Mouse (Mus musculus) forebrain, embryonic 15.5 days (tissue): ENCODE data around the gene Evx2. TPM values are rescaled to one million over a fixed set of nuclear protein-coding genes. Genes with fewer than 3 reads are reported as not detected.

Source experiments
- ATAC-seq: fragments of 200-750 bp; cut with Nextera tagmentation; replicated peaks from 2 replicates; pipeline ENCODE4 v1.8.0; 2017; ENCODE audit warnings: mild to moderate bottlenecking, moderate TSS enrichment, moderate library complexity
- H3K27ac ChIP-seq: fragments of 300-500 bp; sonication (generic); replicated peaks from 2 replicates; pipeline ENCODE4 v1.5.1; 2015; ENCODE audit warnings: mild to moderate bottlenecking, inconsistent platforms
- H3K27me3 ChIP-seq: fragments of 300-500 bp; sonication (generic); 2 replicates; pipeline ENCODE4 v1.6.1; 2015; ENCODE audit warnings: inconsistent platforms
- H3K36me3 ChIP-seq: fragments of 300-500 bp; sonication (generic); 2 replicates; pipeline ENCODE4 v1.6.1; 2015; ENCODE audit warnings: mild to moderate bottlenecking, inconsistent platforms
- H3K4me1 ChIP-seq: fragments of 300-500 bp; sonication (generic); 2 replicates; pipeline ENCODE4 v1.6.1; 2015; ENCODE audit warnings: inconsistent platforms
- H3K4me2 ChIP-seq: fragments of 300-500 bp; sonication (generic); replicated peaks from 2 replicates; pipeline ENCODE4 v1.6.1; 2015; ENCODE audit warnings: mild to moderate bottlenecking, inconsistent platforms
- H3K4me3 ChIP-seq: fragments of 300-500 bp; sonication (generic); 2 replicates; pipeline ENCODE4 v1.5.1; 2015; ENCODE audit warnings: mild to moderate bottlenecking, inconsistent platforms
- H3K9ac ChIP-seq: fragments of 300-500 bp; sonication (generic); replicated peaks from 2 replicates; pipeline ENCODE4 v1.6.1; 2015; ENCODE audit warnings: mild to moderate bottlenecking, inconsistent platforms
- H3K9me3 ChIP-seq: fragments of 300-500 bp; sonication (generic); 2 replicates; pipeline ENCODE4 v1.6.1; 2016; ENCODE audit warnings: inconsistent platforms
- WGBS: fragments of 180-500 bp; shearing (Covaris S2); methylation state at CpG from one replicate; pipeline ENCODE4 v1.1.7; 2015; ENCODE audit warnings: mixed read lengths; 5-methylcytosine and 5-hydroxymethylcytosine counted together
- polyA plus RNA-seq: library from polyadenylated mRNA; unstranded; fragments of >200 nt; fragmentation: Nextera tagmentation; extraction: Ambion mirVana; gene quantifications from 2 replicates; pipeline ENCODE4 v1.2.1, GENCODE M21; 2015

Evx2 gene
- polyA plus RNA-seq, 1 experiment from 2014 or later: not detected

- H3K4me1 ChIP-seq: peaks cover 12% of the 10 kb centered on the region
- no peaks in the 10 kb centered on the region for H3K36me3 ChIP-seq
- H3K9ac ChIP-seq: no peak overlapping the region
- no peaks in the 10 kb centered on the region for H3K9me3 ChIP-seq
- WGBS: 1% methylated on average over 36 of the region's 36 CpGs
- no peak overlapping the region for H3K27ac ChIP-seq
- H3K27me3 ChIP-seq: peaks cover 96% of the 10 kb centered on the region
- ATAC-seq: no peak
- H3K4me3 ChIP-seq: no peak overlapping the region
- no peak overlapping the region for H3K4me2 ChIP-seq
Observed at GRCm38 (mm10) chr2:74667191-74667841, 8.0 kb upstream of the Evx2 start.

- Histone ChIP-seq H3K4me3 (no peak overlapping the region), H3K9ac (no peak overlapping the region), H3K27ac (no peak overlapping the region), H3K4me1 (peaks cover 15% of the 10 kb centered on the region), H3K36me3 (no peaks in the 10 kb centered on the region), H3K27me3 (peaks cover 96% of the 10 kb centered on the region), H3K9me3 (no peaks in the 10 kb centered on the region), H3K4me2 (no peak overlapping the region)
- 3% methylated on average over 7 of the region's 7 CpGs for WGBS
- no peak for ATAC-seq
Observed at GRCm38 (mm10) chr2:74666411-74666810, 7.1 kb upstream of the Evx2 start.

GRCm38 (mm10) chr2:74663291-74663925 is 4.1 kb upstream of the Evx2 start:
- WGBS: 4% methylated on average over 18 of the region's 18 CpGs
- ATAC-seq: peak; percentile 70; the same call in 1 of the 2 replicates

GRCm38 (mm10) chr2:74661685-74662084 is 2.3 kb upstream of the Evx2 start:
- WGBS: under 1% methylated on average over 14 of the region's 14 CpGs
- ATAC-seq: peak; percentile 48

More at GRCm38 (mm10) chr2:74663291-74663925, 4.1 kb upstream of the Evx2 start:
- no peak overlapping the region for H3K27ac ChIP-seq
- H3K4me3 ChIP-seq: no peak overlapping the region
- H3K27me3 ChIP-seq: peaks cover 88% of the 10 kb centered on the region
- H3K4me2 ChIP-seq: no peak overlapping the region
- no peak overlapping the region for H3K9ac ChIP-seq
- H3K9me3 ChIP-seq: no peaks in the 10 kb centered on the region
- no peaks in the 10 kb centered on the region for H3K36me3 ChIP-seq
- H3K4me1 ChIP-seq: peaks cover 11% of the 10 kb centered on the region

GRCm38 (mm10) chr2:74660421-74661375 is 1.3 kb upstream of the Evx2 start:
- Histone ChIP-seq H3K27me3 (peaks cover 81% of the 10 kb centered on the region), H3K4me1 (peaks cover 15% of the 10 kb centered on the region), H3K36me3 (no peaks in the 10 kb centered on the region), H3K9ac (no peak overlapping the region), H3K27ac (no peak overlapping the region), H3K4me3 (no peak overlapping the region), H3K9me3 (no peaks in the 10 kb centered on the region), H3K4me2 (no peak overlapping the region)
- WGBS: 3% methylated on average over 30 of the region's 30 CpGs
- no peak for ATAC-seq

More at GRCm38 (mm10) chr2:74661685-74662084, 2.3 kb upstream of the Evx2 start:
- no peak overlapping the region for H3K27ac ChIP-seq
- H3K36me3 ChIP-seq: no peaks in the 10 kb centered on the region
- no peaks in the 10 kb centered on the region for H3K9me3 ChIP-seq
- H3K4me1 ChIP-seq: peaks cover 9% of the 10 kb centered on the region
- no peak overlapping the region; the same call in 1 of the 2 replicates for H3K4me2 ChIP-seq
- H3K27me3 ChIP-seq: peaks cover 82% of the 10 kb centered on the region
- H3K9ac ChIP-seq: no peak overlapping the region
- H3K4me3 ChIP-seq: no peak overlapping the region

GRCm38 (mm10) chr2:74658667-74659371 is 538 bp downstream of the Evx2 start:
- no peaks in the 10 kb centered on the region for H3K9me3 ChIP-seq
- H3K9ac ChIP-seq: no peak overlapping the region
- 2% methylated on average over 47 of the region's 47 CpGs for WGBS
- peaks cover 82% of the 10 kb centered on the region for H3K27me3 ChIP-seq
- H3K4me2 ChIP-seq: no peak overlapping the region
- H3K4me1 ChIP-seq: peaks cover 19% of the 10 kb centered on the region
- H3K36me3 ChIP-seq: no peaks in the 10 kb centered on the region
- H3K4me3 ChIP-seq: no peak overlapping the region; the same call in 1 of the 2 replicates
- no peak overlapping the region for H3K27ac ChIP-seq
- ATAC-seq: no peak

- WGBS: 2% methylated on average over 15 of the region's 15 CpGs
- no peak for ATAC-seq
- Histone ChIP-seq H3K9ac (no peak overlapping the region), H3K4me2 (no peak overlapping the region; the same call in 1 of the 2 replicates), H3K4me1 (peaks cover 19% of the 10 kb centered on the region), H3K4me3 (0 out of 2 replicates have a peak overlapping the region, but pooled peaks have one; percentile 6), H3K9me3 (no peaks in the 10 kb centered on the region), H3K27ac (no peak overlapping the region), H3K36me3 (no peaks in the 10 kb centered on the region), H3K27me3 (peaks cover 78% of the 10 kb centered on the region)
Observed at GRCm38 (mm10) chr2:74658024-74658666, 1.2 kb downstream of the Evx2 start.

GRCm38 (mm10) chr2:74657251-74658023 is 1.9 kb downstream of the Evx2 start:
- 3% methylated on average over 62 of the region's 62 CpGs for WGBS
- Histone ChIP-seq H3K27ac (no peak overlapping the region), H3K4me3 (0 out of 2 replicates have a peak overlapping the region, but pooled peaks have one; percentile 6), H3K9me3 (no peaks in the 10 kb centered on the region), H3K4me1 (peaks cover 19% of the 10 kb centered on the region), H3K36me3 (no peaks in the 10 kb centered on the region), H3K27me3 (peaks cover 73% of the 10 kb centered on the region), H3K9ac (no peak overlapping the region), H3K4me2 (no peak overlapping the region; the same call in 1 of the 2 replicates)
- ATAC-seq: no peak

GRCm38 (mm10) chr2:74656632-74657021 is 2.7 kb downstream of the Evx2 start:
- H3K4me2 ChIP-seq: no peak overlapping the region
- H3K27ac ChIP-seq: no peak overlapping the region
- no peaks in the 10 kb centered on the region for H3K9me3 ChIP-seq
- 2% methylated on average over 4 of the region's 4 CpGs for WGBS
- H3K4me1 ChIP-seq: peaks cover 17% of the 10 kb centered on the region
- ATAC-seq: no peak
- H3K9ac ChIP-seq: no peak overlapping the region
- peaks cover 73% of the 10 kb centered on the region for H3K27me3 ChIP-seq
- H3K4me3 ChIP-seq: no peak overlapping the region
- H3K36me3 ChIP-seq: no peaks in the 10 kb centered on the region

GRCm38 (mm10) chr2:74655821-74656631 is 3.3 kb downstream of the Evx2 start:
- Histone ChIP-seq H3K4me3 (peak overlapping the region; percentile 24), H3K4me1 (peaks cover 15% of the 10 kb centered on the region), H3K27ac (no peak overlapping the region), H3K9me3 (no peaks in the 10 kb centered on the region), H3K27me3 (peaks cover 72% of the 10 kb centered on the region), H3K9ac (no peak overlapping the region), H3K36me3 (no peaks in the 10 kb centered on the region), H3K4me2 (peak overlapping the region; percentile 41)
- ATAC-seq: no peak
- under 1% methylated on average over 67 of the region's 69 CpGs for WGBS
